Mouse (Mus musculus) heart, postnatal 0 days (tissue): ENCODE results near the gene Galnt9.

Experiments
- CTCF ChIP-seq: IDR thresholded peaks from 2 replicates; pipeline ENCODE4 v1.5.1; 2016; ENCODE audit warnings: antibody characterized with exemption, control low read depth, low read depth
- EP300 ChIP-seq: IDR thresholded peaks from 2 replicates; pipeline ENCODE4 v1.6.1; 2016; ENCODE audit warnings: antibody characterized with exemption, low read depth

- TF ChIP-seq CTCF (no peak), EP300 (no peak)
Measured at GRCm38 (mm10) chr5:110513791-110514190, 30.4 kb upstream of the Galnt9 start.
